Mouse (Mus musculus): Measurements from ENCODE around the gene H2-Aa.
"Not testable (repeated sequence)": the region's sequence is repeated elsewhere in the genome, so short reads cannot be mapped to it uniquely, and the experiment has no call there.

H2-Aa gene

DNA sequence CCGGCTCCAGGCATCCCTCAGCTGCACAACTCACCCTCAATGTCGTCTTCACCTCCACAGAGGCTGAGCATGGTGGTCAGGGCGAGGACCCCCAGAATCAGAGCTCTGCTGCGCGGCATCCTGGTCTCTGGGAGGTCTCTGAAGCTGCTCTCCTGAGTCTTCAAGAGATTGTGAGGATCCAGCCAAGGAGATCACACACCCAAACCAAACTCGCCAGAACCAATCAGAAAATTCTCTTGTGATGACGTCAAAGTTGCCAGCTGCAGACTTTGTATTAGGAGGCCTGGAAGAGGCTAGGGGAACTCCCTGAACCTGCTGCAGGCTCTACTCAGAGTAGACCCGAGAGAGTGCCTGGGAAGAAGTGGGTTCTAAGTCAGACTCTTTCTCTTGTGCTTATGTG is at the start of gene H2-Aa:
Gene H2-Aa, minus strand, starts transcription at position 176 of the 400 bp plus-strand sequence.
- peak; percentile 80 for DNase-seq (ENCODE audit: low read depth, low spot score)

GRCm38 (mm10) chr17:34331200-34331599 is 43.6 kb upstream of the H2-Aa start:
- no peak for DNase-seq (ENCODE audit: low read depth, low spot score)

DNA sequence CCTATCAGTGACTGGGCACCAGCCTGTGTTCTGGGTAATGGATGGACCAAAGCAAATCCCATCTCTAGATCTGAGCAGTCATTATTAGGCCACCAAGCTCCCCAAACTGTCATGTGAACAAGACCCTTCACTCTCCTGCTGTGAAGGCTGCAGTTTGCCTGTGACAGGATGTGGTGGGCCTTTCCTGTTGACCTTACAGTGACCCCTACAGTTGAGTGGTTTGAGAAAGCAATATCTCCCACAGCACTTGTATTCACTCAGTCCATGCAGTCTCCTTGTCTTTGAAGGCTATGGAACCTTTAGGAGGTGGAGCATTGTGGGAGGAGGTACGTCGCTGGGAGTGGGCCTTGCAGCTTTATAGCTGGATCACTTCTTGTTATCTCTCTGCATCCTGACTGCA is 42.2 kb upstream of the H2-Aa start:
- DNase-seq (ENCODE audit: low read depth, low spot score) = no peak

GRCm38 (mm10) chr17:34326373-34326772 is 38.8 kb upstream of the H2-Aa start:
- no peak for DNase-seq (ENCODE audit: low read depth, low spot score)

- DNase-seq (ENCODE audit: low read depth, low spot score) = no peak
These were observed 37.8 kb upstream of the H2-Aa start, which contains the start of gene H2-Eb2 for GRCm38 (mm10) chr17:34325436-34325835. Gene H2-Eb2, plus strand, starts transcription at chr17:34325665.

DNA sequence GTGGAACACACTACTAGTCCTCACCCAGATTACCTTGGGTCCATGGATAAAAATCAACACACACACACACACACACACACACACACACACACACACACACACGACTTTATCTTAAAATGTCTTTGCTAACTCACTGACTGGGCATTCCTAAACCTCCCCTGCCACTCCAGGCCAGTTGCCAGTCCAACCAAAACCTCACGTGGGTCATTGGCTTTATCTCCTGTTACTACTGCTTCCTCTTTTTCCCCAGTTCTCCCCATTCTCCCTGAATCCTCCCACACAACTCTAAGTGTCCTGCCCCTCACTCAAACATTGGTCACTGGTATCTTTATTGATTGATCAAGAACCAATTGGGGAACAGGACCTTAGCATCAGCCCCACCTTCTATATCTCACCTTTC is 29.7 kb upstream of the H2-Aa start:
- DNase-seq (ENCODE audit: low read depth, low spot score) = no peak

DNA sequence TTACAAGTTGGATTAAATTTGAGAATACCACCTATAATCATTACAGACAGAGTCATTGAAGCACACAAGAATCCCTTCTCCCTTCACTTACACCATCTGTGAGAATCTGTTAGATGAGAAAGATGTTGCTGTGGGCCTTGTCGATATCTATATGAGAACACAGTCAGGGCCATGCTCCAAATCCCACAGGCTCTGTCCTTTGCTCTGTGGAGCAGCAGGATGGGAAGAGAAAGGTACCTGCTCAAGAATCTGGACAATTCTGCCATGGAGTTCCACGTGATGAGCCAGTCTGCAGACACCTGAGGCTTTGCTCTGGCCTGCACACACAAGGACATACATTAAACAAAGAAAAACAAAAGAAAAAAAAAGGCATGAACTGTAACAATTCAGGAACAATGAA is 29.1 kb upstream of the H2-Aa start:
- no peak for DNase-seq (ENCODE audit: low read depth, low spot score)

GRCm38 (mm10) chr17:34315512-34315911 is 27.9 kb upstream of the H2-Aa start:
- DNase-seq (ENCODE audit: low read depth, low spot score) = no peak

DNA sequence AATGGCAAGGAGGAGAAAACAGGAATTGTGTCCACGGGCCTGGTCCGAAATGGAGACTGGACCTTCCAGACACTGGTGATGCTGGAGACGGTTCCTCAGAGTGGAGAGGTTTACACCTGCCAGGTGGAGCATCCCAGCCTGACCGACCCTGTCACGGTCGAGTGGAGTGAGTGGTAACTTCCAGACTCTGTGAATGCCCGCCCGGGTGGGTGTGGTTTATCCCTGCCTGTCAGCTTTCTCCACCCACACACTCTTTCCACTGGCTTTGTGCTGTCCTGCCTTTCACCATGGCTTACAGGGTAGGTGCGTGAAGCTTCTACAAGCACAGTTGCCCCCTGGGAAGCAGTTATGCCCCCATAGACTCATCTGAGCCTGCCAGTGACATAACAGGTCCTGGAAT is 26.7 kb upstream of the H2-Aa start:
- no peak for DNase-seq (ENCODE audit: low read depth, low spot score)

- DNase-seq (ENCODE audit: low read depth, low spot score) = peak; percentile 74
These were observed 25.8 kb upstream of the H2-Aa start for GRCm38 (mm10) chr17:34313393-34313792.

- DNase-seq (ENCODE audit: low read depth, low spot score) = no peak
These were observed 24.6 kb upstream of the H2-Aa start for GRCm38 (mm10) chr17:34312185-34312584.

- DNase-seq (ENCODE audit: low read depth, low spot score) = not testable (repeated sequence)
These were observed 22.9 kb upstream of the H2-Aa start for GRCm38 (mm10) chr17:34310526-34310925.

- DNase-seq (ENCODE audit: low read depth, low spot score) = peak; percentile 66
These were observed 22.2 kb upstream of the H2-Aa start for GRCm38 (mm10) chr17:34309683-34310385.

DNA sequence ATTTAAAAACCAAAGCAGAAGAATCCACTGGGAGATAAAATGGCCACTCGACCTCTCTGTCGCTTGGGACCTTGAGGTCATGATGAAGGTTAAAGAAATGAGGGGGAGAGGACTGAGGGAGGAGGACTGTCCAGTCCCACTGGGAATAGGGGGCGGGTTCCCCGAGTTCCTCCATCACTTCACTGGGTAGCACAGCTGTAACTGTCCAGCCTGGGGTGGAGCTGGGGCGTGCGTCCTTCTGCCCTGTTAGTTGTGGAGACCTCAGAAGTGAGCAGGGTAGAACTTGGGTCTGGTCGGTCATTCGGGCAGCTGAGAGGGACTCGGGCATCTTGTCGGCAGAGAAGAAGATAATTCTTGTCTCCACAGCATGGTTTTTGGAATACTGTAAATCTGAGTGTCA is 21.6 kb upstream of the H2-Aa start:
- no peak for DNase-seq (ENCODE audit: low read depth, low spot score)

DNA sequence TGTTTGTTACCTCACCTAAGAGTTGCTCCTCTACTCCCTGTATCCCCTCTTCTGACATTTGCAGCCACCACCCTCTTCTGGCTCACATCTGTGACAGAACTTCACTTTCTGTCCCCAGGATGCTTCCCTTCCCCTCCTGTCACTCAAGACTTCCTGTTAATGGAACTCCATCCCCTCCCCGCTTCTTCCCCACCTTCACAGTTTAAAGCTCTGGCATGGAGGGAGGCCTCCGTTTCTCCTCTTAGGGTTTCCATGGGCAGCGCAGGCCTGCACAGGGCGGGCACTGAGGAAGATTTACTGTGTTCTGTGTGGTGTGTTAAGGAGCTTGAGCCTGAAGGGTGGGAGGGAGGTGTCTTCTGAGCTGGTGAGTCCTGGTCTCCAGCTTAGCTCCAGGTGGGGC is 20.5 kb upstream of the H2-Aa start:
- DNase-seq (ENCODE audit: low read depth, low spot score) = no peak

DNA sequence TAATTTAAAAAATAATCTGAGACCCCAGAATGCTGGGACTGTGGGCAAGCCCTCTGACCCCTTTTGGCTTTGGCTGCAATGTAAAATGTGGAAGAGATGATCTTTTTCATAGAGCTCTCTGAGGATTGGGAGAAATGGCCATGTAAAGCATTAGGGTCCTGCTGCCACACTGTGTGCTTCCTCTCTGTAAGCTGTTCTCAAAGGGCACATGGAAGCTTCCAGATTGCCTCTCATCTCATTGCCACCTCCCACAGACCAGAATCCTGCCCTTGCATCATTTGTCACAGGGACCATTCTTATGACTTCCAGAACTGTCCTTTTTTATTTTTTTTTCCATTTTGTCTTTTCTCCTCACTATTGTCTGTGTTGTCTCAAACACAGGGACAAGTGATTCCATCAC is 19.6 kb upstream of the H2-Aa start:
- no peak for DNase-seq (ENCODE audit: low read depth, low spot score)

GRCm38 (mm10) chr17:34306407-34306806 is 18.8 kb upstream of the H2-Aa start:
- no peak for DNase-seq (ENCODE audit: low read depth, low spot score)

GRCm38 (mm10) chr17:34305380-34306030 is 17.9 kb upstream of the H2-Aa start, which contains the start of gene H2-Eb1:
Gene H2-Eb1, plus strand, starts transcription at chr17:34305867.
- DNase-seq (ENCODE audit: low read depth, low spot score) = peak; percentile 84

GRCm38 (mm10) chr17:34304751-34305150 is 17.1 kb upstream of the H2-Aa start:
- peak; percentile 77 for DNase-seq (ENCODE audit: low read depth, low spot score)

- no peak for DNase-seq (ENCODE audit: low read depth, low spot score)
These were observed 16.2 kb upstream of the H2-Aa start for GRCm38 (mm10) chr17:34303789-34304188.

GRCm38 (mm10) chr17:34301670-34302190 is 14.1 kb upstream of the H2-Aa start:
- no peak for DNase-seq (ENCODE audit: low read depth, low spot score)

DNA sequence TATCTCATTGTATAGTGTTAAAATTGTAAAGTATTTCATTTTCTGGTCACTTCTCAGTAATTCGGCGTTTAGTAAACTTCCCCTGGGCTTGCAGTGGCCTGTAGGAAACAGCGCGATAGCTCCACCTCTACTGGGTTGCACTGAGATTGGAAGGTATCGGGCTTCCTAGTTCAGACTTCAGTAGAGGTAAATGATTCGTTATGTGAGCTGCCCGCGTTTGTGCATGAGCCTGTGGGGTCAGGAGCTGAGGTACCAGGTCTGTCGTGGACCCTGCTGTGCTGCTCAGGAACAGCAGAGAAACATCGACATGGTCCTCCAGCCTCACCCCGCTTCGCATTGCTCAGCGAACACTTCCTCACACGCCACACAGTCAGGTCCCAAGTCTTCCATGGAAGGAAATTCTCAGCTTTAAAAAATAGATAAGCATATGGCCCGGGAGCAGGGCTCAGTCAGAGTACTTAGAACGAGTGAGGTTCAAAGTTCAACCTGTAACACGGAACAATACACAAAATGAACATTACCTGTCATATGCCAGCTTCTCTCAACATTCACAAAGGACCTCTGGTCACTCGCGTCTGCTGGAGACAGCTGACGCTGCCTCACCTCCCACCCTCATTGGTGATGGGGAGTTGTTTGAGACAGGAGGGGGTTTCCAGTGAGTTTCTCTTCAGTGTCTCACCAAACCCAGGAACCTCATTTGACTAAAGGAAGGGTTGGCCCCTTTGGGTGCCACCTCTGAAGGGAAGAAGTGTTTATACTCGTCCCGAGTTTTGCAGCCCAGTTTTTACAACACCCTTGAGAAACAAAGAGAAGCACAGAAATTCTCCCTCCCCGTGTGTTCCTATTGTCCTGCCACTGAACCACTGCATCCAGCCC is 13.3 kb upstream of the H2-Aa start:
- no peak for DNase-seq (ENCODE audit: low read depth, low spot score)
